Mouse (Mus musculus) spleen, postnatal 36 days (tissue): ENCODE results near the gene Draxin.

Source experiments
- DNase-seq, 2 experiments: peaks; one replicate each; pipeline ENCODE4 v3.0.0; 2022; ENCODE audit warnings: low spot score in 2 of 2, mixed read lengths in 1 of 2

Gene Draxin

DNA sequence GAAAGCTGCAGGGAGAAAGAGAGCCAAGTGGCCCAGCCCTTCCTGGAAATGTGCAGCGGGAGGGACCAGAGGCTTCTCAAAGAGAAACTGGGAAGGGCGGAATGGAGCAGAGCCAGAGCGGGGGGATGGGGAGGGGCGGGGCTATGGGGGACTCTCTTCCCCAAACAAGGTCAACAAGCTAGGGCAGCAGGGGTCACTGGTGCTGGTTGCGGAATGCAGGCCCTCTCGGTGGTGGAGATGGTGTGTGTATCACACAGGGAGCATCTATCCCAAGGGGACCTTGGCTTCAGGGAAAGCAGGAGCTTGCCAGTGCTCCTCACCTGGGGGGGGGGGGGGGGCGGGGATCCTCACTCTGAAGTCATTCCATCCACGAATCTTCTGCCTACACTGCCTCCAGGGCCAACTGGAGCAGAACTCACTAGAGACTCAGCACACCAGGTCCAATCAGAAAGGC, 46.2 kb downstream of the Draxin start:
- DNase-seq: no peak

- peak; percentile 51 to 59 for DNase-seq
Measured at GRCm38 (mm10) chr4:148083176-148083899, 47.2 kb downstream of the Draxin start.

DNA sequence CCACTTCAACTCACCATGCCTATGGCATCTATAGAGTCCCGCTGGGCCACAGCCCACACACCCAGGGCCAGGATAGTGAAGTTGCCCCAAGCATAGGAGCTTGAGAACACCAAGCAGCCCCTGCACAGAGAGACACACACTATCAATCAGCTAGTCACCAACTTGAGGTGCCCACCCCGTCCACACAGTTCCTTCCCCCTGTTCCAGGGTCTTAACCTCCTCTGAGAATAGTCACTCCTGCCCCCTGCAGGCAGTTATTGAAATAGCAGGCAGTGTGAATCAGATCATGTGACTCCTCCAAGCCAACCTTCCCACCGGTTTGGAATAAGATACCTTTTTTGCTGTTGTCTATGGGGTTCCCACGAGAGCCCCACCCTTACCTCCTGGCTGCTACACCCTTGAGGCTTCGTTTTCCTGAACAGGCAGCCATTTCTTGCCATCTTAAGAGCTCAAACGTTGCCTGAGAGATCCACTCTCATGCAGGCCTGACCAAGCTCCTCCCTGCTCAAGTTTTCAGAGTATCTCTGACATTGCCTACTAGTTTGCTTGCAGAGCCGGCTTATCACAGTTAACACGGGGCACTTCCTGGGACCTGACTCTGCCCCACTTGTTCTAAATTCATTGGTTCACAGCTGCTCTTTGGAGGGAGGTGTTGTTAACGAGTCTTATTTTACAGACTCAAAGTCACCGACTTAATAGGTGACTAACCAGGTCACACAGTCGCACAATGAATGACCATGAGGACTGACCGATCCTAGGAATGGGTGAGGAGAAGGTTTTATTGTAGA, 48.0 kb downstream of the Draxin start:
- peak; percentile 48 to 65 for DNase-seq

DNA sequence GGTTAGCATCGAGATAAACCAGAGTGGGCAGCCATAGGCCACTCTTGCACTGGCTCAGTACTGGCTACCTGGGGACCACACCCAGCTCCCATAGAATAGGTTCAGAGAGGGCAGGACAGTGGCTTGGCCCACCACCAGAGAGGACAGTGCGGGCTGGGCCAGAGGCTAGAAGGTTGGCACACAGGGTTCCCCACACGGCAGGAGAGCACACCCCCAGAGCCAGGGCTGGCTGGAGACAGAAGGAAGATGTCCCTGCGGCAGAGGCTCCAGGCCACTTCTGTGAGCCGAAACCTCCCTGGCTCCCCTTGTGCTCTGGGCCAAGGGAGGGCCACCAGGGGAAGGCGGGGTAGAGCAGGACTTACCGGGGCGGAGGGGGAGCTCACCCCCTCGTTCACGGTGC, 49.3 kb downstream of the Draxin start:
- DNase-seq: no peak

DNA sequence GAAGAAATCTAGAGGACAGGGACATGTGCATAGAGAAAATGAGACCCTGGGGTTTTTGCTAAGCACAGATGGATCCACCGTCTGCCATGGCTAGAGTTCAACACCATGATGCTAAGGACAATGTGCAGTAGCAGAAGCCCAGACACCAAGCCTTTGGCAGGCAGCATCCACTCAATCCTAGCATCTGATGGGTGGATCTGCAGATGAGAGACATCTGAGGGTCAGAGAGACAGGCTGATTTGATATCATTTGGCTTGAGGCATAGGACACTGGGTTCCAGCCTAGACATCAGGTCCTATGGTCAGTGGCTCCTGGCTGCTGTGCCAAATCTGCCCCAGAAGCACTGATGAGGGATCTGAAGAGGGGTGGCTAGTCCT, 49.9 kb downstream of the Draxin start:
- DNase-seq: no peak

- no peak for DNase-seq
Measured at GRCm38 (mm10) chr4:148079944-148080596, 50.4 kb downstream of the Draxin start.

DNA sequence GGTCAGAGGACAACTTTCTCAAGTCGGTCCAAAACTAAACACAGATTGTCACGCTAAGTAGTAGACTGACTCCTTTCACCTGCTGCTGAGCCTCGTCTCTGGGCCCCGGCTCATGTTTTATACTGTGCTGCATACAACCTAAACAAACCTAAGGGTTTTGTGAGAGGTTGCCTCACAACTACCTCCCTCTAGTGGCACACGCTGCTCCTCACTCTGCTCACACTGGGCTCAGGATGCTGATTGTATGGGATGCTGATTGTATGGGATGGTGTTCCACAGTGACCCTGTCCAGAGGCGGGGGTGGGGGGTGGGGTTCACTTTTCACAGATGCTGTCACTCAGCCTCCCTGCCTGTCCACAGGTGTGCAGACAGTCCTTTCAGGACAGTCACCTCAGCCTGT, 51.3 kb downstream of the Draxin start:
- DNase-seq: no peak

DNA sequence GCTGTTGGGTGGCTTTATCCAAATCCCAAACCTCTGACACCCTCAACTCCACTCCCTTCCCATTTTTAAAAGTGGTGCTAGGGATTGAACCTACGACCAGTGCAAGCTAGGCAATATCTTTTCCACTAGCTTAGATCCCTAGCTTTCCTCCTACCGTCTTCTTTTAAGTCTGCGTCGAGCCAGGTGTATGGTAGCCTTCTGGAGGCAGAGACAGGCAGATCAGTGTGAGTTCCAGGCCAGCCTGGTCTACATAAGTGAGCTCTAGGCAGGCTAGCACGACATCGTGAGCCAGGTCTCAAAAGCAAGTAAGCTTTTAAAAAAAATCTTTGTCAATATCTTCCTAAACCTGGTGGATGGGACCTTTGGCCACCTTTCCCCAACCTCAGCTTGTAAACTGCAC, 54.6 kb downstream of the Draxin start:
- DNase-seq: no peak

GRCm38 (mm10) chr4:148075259-148075658, 55.2 kb downstream of the Draxin start:
- peak; percentile 67 to 74 for DNase-seq

GRCm38 (mm10) chr4:148074521-148075189, 55.8 kb downstream of the Draxin start:
- no peak for DNase-seq

DNA sequence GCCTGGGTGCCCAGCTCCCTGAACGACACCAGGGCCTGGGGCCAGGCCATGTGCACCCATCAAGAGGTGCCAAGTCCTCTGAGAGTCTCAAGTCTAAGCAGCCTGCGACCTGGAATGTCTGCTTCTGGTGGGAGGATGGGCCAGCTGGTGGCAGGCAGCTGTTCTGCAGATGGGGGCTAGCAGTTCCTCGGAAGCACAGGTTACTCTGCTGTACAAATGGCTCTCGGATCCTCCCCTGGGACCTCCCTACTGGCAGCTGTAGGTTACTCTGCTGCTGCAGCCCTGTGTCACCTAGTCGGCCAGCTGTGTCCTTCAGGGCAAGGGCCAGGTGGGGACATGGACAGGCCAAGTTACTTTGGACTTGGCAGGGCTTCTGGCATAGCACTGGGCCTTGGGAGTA, 59.0 kb downstream of the Draxin start:
- no peak for DNase-seq

DNA sequence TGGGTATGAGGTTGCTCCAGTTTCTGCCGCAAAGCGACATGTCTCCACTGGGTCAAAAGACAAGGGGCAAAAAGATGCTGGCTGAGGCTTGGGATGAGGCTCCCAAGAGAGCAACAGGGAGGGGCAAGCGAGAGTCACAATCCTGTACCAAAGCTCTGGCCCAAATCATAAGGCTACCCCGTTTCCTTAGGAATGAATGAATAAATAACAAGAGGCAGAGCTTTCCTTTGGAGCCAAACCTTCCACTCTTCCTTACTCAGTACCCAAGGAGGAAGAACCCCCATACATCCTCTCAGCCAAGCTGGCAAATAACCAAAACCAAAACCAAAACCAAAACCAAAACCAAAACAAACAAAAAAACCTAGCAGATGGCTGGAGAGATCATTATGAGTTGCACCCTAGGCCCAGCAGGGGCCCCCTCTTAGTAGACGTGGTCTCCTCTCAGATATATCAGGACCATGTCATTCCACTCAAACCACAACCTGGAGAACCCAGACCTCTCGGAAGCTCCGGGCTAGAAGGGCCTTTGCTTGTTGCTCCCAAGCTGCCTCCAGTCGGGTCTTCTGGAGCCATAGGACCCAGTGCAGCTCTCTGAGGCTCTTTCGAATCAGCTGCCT, 60.8 kb downstream of the Draxin start:
- DNase-seq: no peak

GRCm38 (mm10) chr4:148067346-148067745, 63.2 kb downstream of the Draxin start:
- DNase-seq: no peak

GRCm38 (mm10) chr4:148066401-148066744, 64.1 kb downstream of the Draxin start:
- no peak for DNase-seq

DNA sequence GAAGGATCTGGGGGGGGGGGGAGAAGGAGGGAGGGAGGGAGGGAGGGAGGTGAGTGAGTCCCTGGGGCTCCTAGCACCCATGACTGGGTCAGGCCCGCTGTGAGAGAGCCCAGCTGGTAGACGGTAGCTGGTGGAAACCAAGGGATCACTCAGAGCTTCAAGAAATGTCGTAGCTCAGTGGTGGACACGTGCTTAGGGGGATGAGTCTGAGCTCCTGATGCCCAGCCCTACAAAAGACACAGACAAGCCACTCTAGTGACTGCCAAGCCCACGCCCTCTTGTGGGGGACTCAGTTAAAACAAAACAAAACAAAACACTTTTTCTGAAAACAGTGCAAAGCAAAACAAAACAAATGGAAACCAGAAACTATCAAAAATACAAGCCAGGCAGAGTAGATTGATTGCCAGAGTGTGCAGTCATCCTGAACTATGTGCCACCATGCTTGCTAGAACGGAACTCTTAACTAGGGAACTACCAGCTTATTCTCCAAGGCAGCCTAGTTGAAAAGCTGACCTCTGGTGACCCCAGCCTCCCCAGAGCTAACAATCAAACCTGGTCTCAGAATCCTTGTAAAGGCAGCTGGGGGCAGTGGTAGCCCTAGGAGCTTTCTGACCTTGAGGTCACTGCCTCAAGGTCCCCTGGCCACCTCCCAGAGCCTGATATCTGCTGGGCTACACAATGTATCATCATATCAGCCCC, 64.6 kb downstream of the Draxin start:
- no peak for DNase-seq

DNA sequence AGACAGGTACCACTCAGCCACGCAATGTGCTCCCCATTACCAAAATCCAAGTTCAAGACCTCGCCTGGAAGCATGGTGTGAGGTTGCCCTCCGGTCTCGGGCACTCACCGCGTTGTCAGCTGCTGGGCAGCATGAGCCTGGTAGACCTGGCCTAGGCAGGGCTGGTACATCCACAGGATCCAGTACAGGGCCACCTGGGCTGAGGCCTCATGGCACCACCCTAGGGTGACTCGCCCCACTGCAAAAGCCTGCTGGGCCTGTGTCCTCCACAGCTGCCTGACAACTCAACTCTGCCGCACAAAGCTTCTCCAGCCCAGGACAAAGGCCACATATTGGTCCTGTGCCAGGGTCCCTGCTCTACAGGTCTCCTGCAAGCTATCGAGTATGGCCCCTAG, 69.4 kb downstream of the Draxin start:
- DNase-seq: no peak

- no peak for DNase-seq
Measured at GRCm38 (mm10) chr4:148060120-148061085, 70.1 kb downstream of the Draxin start.

GRCm38 (mm10) chr4:148058993-148059392, 71.5 kb downstream of the Draxin start:
- no peak for DNase-seq

DNA sequence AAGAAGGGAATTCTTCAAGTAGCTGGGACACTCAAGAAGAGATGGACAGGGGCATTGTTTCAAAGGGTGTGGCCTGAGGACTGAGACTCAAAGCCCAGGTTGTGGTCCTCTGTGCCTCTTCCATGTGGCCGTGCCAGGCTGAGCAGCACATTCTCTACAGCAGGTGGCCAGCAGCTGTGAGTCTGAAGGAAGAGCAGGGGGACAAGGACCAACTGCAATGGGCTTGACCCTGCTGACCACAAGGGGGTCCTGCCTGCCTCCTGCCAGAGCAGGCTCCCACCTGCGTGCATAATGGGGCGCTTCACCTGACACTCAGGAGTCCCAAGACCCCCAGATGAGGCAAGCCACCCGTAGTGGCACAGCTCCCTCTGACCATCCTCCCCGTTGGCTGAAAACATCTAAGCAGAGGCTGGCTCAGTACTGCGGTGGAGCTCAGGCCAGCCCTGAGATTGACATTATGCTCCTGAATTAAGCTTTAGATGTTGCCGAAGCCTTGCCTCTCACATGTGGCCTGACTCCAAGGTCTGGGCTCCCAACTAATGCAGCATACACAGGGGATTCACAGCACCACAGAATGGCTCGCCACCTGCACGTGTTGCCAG, 72.2 kb downstream of the Draxin start:
- no peak for DNase-seq
